Mouse (Mus musculus): ENCODE results near the gene Clec2g.

Gene Clec2g

DNA sequence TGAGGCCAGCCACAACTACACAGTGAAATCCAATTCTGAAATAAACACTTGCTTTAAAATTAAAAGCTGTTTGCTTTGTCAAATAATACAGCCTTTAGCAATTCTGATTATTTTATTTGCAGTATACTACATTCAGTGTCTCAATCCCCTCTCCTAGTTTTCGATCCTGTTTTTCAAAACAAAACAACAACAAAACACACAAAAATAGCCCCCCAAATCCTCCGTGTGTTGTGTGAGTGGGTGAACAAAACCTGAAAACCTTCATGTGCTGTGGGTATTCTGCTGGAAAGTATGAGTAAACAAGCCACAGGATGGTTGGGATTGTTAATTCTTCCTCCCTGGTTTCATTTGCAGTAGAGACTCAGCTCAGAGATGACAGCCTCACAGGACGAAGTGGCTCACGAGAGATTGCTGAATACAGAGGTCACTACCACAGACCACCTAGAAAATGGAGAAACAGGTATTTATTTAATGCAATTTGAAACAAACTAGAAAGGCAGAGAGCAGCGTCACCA, 79.6 kb downstream of the Clec2g start:
- no peak for DNase-seq (ENCODE audit: low spot score)

DNA sequence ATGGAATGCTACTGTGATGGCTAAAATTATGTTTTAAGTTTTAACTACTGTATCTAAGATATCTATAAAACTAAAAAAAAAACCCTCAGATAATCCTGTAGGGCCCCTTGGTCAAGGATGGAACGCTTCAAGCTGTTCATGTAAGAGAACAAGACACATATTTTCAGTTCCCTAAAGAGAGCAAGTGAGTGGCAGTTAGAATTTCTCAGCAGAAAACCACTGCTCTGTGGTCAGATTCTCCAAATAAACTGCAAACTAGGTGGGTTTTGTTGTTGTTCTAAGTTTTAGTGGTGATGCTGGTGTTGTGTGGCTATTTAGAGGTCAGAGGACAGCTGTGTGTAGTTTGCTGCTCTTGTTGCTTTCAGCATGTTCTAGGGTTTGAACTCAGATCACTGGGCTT, 80.2 kb downstream of the Clec2g start:
- DNase-seq (ENCODE audit: low spot score) = no peak

GRCm38 (mm10) chr6:129027451-129028248, 93.5 kb downstream of the Clec2g start:
- DNase-seq (ENCODE audit: low spot score) = no peak

GRCm38 (mm10) chr6:129030175-129030824, 96.1 kb downstream of the Clec2g start:
- DNase-seq (ENCODE audit: low spot score) = no peak

- no peak for DNase-seq (ENCODE audit: low spot score)
Observed at GRCm38 (mm10) chr6:129030964-129031363, 96.8 kb downstream of the Clec2g start.

DNA sequence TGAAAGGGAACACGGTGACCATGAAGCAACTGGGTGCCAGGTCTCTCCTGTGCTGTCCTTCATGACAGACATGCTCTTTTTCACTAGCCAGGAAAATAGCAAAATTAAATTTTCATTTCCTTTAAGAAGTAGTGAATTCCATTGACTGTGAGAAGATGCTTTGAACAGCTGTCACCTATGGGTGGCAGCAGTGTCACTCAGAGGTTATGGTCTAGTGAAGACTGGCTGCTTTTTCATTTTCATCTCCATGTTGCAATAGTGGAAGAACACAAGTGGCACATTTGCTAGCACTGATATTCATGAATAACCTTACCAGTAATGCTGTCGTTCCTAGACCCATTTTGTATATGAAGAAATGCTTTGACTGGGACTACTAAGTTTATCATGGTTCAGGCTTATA, 99.2 kb downstream of the Clec2g start:
- no peak for DNase-seq (ENCODE audit: low spot score)

All from embryo, embryonic 10 days (tissue).